Mouse (Mus musculus) embryonic facial prominence, embryonic 10.5 days (tissue): ENCODE measurements around the gene Olfr1282. TPM values are rescaled to one million over a fixed set of nuclear protein-coding genes. Genes with fewer than 3 reads are reported as not detected.
"Not testable (repeated sequence)": the region's sequence is repeated elsewhere in the genome, so short reads cannot be mapped to it uniquely, and the experiment has no call there.

Experiments used
- DNase-seq: peaks from one replicate; pipeline ENCODE4 v3.0.0-alpha.2; 2017; ENCODE audit warnings: low spot score
- H3K27ac ChIP-seq: fragments of 300-500 bp; sonication (generic); replicated peaks from 2 replicates; pipeline ENCODE4 v1.5.1; 2016; ENCODE audit warnings: mild to moderate bottlenecking
- H3K27me3 ChIP-seq: fragments of 300-500 bp; sonication (generic); replicated peaks from 2 replicates; pipeline ENCODE4 v1.6.1; 2016; ENCODE audit warnings: low read depth, mild to moderate bottlenecking; ENCODE audit not compliant: poor library complexity, severe bottlenecking
- H3K36me3 ChIP-seq: fragments of 300-500 bp; sonication (generic); replicated peaks from 2 replicates; pipeline ENCODE4 v1.6.1; 2016; ENCODE audit warnings: mild to moderate bottlenecking, moderate library complexity
- H3K4me1 ChIP-seq: fragments of 300-500 bp; sonication (generic); 2 replicates; pipeline ENCODE4 v1.6.1; 2016
- H3K4me3 ChIP-seq: fragments of 300-500 bp; sonication (generic); 2 replicates; pipeline ENCODE4 v1.5.1; 2016; ENCODE audit warnings: mild to moderate bottlenecking, moderate library complexity
- H3K9me3 ChIP-seq: fragments of 300-500 bp; sonication (generic); 2 replicates; pipeline ENCODE4 v1.6.1; 2016; ENCODE audit warnings: mild to moderate bottlenecking
- WGBS: fragments of 180-500 bp; shearing (Covaris S2); methylation state at CpG from one replicate; pipeline ENCODE4 v1.1.7; 2016; 5-methylcytosine and 5-hydroxymethylcytosine counted together
- polyA plus RNA-seq: library from polyadenylated mRNA; unstranded; fragments of >200 nt; fragmentation: Nextera tagmentation; extraction: Ambion mirVana; gene quantifications from 2 replicates; pipeline ENCODE4 v1.2.1, GENCODE M21; 2016

The Olfr1282 gene
- not detected in 2 replicates for polyA plus RNA-seq

DNA sequence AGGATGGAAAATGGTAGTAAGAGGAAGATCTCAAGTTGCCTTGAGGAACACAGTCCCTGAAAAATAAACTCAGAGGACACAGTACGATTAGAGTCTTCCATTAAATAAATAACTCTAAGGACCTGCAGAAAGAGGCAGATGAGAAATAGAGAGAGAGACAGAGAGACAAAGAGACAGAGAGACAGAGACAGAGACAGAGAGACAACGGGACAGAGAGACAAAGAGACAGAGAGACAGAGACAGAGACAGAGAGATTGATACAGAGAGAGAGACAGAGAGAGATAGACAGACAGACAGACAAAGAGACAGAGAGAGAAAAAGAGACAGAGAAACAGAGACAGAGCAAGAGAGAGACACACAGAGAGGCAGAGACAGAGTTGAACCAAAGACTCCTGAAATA is at the start of gene Olfr1282:
Olfr1282 (minus strand) TSS at position 101 of the 400 bp plus-strand sequence.
- H3K9me3 ChIP-seq = no peaks in the 10 kb centered on the region
- H3K27me3 ChIP-seq = no peaks in the 10 kb centered on the region
- WGBS = 73% methylated on average over 2 of the region's 2 CpGs
- DNase-seq = no peak
- H3K27ac ChIP-seq = no peak within 1 kb of the TSS
- H3K36me3 ChIP-seq = no peaks in the 10 kb centered on the region
- H3K4me1 ChIP-seq = no peaks in the 10 kb centered on the region
- no peak within 1 kb of the TSS for H3K4me3 ChIP-seq

DNA sequence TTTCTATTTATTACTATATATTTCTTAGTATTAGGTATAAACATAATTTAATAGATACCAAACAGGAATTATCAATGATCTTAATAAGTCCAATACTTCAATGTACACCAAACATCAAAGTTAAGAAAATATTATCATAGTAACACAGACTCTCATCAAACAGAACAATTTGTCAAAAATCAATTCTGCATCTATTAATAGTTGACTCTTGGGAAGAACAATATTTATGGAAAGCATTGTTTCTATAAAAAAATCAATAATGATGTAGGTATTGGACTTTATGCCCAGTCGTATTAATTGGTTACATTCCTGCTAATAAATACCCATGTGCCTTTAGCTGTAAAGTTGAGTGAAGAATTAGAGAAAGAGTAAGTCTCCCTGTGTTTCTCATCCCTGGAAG is 39.3 kb upstream of the Olfr1282 start, which contains the start of gene Olfr1284:
Olfr1284 (plus strand) TSS at position 301 of the 400 bp plus-strand sequence.
- Histone ChIP-seq H3K4me1 (no peaks in the 10 kb centered on the region), H3K36me3 (no peaks in the 10 kb centered on the region), H3K9me3 (no peaks in the 10 kb centered on the region), H3K4me3 (no peak within 1 kb of the TSS), H3K27ac (no peak within 1 kb of the TSS), H3K27me3 (no peaks in the 10 kb centered on the region)
- no peak for DNase-seq
- 91% methylated on average over 1 of the region's 1 CpGs for WGBS

DNA sequence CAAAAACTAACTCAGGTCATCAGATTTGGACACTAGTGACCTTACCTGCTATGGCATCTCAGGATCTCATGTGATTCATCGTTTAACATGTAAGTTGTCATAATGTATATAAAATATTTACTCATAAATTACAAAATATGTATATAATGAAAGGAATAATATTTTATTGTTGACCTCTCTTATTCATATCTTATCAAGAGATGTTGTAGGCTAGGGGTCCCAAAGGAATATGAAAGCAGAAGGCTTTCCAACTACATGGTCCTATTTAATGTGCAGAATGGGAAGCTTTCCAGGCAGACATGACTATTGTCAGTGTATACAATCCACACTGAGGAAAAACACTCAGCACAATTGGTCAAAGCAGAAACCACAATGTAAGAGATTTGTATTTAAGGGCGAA is 30.6 kb upstream of the Olfr1282 start, which contains the start of gene Olfr1283:
Olfr1283 (plus strand) TSS at position 301 of the 400 bp plus-strand sequence.
- WGBS = 72% methylated on average over 2 of the region's 2 CpGs
- Histone ChIP-seq H3K27ac (no peak within 1 kb of the TSS), H3K4me3 (no peak within 1 kb of the TSS), H3K36me3 (no peaks in the 10 kb centered on the region), H3K27me3 (no peaks in the 10 kb centered on the region), H3K9me3 (no peaks in the 10 kb centered on the region), H3K4me1 (no peaks in the 10 kb centered on the region)
- DNase-seq = no peak

DNA sequence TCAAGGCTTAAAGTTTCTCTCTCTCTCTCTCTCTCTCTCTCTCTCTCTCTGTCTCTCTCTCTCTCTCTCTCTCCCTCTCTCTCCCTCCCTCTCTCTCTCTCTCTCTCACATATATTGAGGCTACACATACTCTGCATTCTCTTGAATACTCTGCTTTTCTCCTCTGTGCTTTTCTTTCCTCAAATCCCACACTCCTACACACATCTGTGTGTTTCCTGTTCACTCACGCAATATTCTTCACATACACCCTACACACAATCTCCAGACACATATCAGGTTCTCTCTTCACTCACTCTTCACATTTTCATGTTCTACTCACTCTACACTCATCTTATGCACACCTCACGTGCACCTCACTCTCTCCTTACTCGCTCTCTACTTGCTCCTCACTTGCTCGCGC is 2.2 kb downstream of the Olfr1282 start:
- not testable (repeated sequence) for H3K4me3 ChIP-seq, H3K27me3 ChIP-seq, H3K9me3 ChIP-seq, H3K27ac ChIP-seq, H3K36me3 ChIP-seq, DNase-seq, H3K4me1 ChIP-seq
- 87% methylated on average over 5 of the region's 5 CpGs for WGBS

DNA sequence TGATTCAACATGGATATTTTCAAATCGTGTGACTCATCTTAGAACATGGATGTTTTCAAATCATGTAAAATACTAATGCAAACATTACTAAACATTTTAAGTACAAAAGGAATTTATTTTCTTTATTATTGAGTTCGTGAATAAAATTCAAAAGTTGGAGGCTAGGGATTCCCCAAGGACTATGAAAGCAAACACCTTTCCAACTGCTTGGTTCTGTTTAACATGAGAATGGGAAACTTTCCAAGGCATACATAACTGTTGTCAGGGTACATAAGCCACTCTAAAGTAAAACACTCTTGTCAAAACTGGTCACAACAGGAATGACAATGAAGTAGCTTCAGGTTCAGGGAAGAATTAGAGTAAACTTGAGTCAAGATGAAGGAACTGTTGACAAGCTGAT is 9.7 kb downstream of the Olfr1282 start, which contains the start of gene Olfr1281:
Olfr1281 (plus strand) TSS at position 301 of the 400 bp plus-strand sequence.
- H3K4me3 ChIP-seq = no peak within 1 kb of the TSS
- H3K27me3 ChIP-seq = no peaks in the 10 kb centered on the region
- H3K27ac ChIP-seq = no peak within 1 kb of the TSS
- no peaks in the 10 kb centered on the region for H3K9me3 ChIP-seq
- DNase-seq = no peak
- no peaks in the 10 kb centered on the region for H3K4me1 ChIP-seq
- no peaks in the 10 kb centered on the region for H3K36me3 ChIP-seq
- WGBS = 83% methylated on average over 2 of the region's 2 CpGs

DNA sequence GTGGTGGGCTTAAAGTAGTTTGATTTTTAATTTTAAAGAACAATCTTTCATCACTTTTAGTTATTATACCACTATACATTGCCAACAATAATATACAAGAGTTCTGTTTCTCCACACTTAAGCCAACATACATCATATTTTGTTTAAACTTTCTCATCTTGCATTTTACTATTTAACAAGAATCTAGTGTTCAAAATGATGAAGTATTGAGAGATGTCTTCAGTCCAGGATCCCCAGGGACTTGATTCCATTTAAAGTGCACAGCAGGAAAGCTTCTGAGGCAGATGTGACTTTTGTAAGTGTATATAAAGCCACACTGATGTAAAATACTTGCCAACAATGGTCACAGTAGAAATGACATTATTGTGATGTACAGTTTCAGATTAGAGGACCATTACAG is 22.2 kb downstream of the Olfr1282 start, which contains the start of gene Olfr1280:
Olfr1280 (plus strand) TSS at position 301 of the 400 bp plus-strand sequence.
- no peaks in the 10 kb centered on the region for H3K36me3 ChIP-seq

DNA sequence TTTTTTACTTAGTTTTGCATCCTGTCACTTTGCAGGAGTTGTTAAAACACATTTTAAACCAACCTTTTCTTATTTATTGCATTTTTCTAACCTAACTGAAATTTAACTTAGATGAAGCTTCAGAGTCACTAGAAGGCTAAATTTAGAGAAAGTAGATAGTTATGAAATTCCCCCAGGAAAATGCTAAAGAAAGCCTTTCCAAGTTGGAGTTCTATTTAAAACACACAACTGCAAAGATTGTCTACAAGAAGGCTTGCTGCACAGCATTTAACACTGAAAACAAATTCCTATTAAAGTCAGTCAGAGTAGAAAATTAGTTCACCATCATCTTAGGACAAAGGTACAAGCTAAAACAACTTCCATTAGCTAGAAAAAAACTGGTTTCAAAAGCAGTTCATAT is 35.5 kb downstream of the Olfr1282 start, which contains the start of gene Olfr1279:
Olfr1279 (plus strand) TSS at position 262 of the 400 bp plus-strand sequence.
- no peak within 1 kb of the TSS for H3K4me3 ChIP-seq
- H3K9me3 ChIP-seq = no peaks in the 10 kb centered on the region
- DNase-seq = no peak
- no peak within 1 kb of the TSS for H3K27ac ChIP-seq
- H3K36me3 ChIP-seq = no peaks in the 10 kb centered on the region
- no peaks in the 10 kb centered on the region for H3K4me1 ChIP-seq
- no peaks in the 10 kb centered on the region for H3K27me3 ChIP-seq

More for the DNA sequence above, 22.2 kb downstream of the Olfr1282 start, which contains the start of gene Olfr1280:
- Histone ChIP-seq H3K27me3 (no peaks in the 10 kb centered on the region), H3K9me3 (no peaks in the 10 kb centered on the region), H3K27ac (no peak within 1 kb of the TSS), H3K4me1 (no peaks in the 10 kb centered on the region), H3K4me3 (no peak within 1 kb of the TSS)
- no peak for DNase-seq

DNA sequence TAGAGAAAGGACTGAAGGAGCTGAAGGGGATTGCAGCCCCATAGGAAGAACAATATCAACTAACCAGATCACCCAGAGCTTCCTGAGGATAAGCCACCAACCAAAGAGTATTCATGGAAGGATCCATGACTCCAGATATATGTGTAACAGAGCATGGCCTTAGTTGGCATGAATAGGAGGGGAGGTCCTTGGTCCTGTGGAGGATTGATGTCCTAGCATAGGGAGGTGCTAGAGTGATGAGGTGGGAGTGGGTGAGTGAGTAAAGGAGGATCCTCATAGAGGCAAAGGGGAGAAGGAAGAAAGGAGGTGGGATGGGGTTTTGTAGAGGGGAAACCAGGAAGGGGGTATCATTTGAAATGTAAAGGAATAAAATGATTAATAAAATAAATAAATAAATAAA is 37.3 kb downstream of the Olfr1282 start:
- Histone ChIP-seq H3K27me3 (no peaks in the 10 kb centered on the region), H3K9me3 (no peaks in the 10 kb centered on the region), H3K4me3 (no peak overlapping the region), H3K4me1 (no peaks in the 10 kb centered on the region), H3K27ac (no peak overlapping the region), H3K36me3 (no peaks in the 10 kb centered on the region)
- DNase-seq = no peak

DNA sequence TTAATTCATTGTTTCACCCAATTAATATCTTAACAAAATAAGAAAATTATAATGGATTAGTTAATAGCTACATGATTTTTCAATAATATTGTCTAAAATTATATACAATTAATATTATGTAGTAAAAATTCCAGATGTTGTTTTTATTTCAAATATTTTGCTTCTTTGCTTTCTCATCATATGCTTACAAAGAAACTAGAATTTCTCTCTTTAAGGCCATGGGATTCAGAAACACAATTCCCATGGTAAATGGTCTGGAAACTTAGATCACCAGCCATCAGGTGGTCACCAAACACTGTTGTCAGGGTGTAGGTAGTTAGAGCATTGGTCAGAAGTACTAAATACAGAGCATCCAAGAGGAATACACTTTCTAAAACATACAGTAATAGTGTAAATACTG is 46.0 kb downstream of the Olfr1282 start, which contains the start of gene Olfr1278:
Olfr1278 (plus strand) TSS at position 301 of the 400 bp plus-strand sequence.
- Histone ChIP-seq H3K36me3 (no peaks in the 10 kb centered on the region), H3K4me1 (no peaks in the 10 kb centered on the region), H3K27me3 (no peaks in the 10 kb centered on the region), H3K4me3 (no peak within 1 kb of the TSS), H3K27ac (no peak within 1 kb of the TSS), H3K9me3 (no peaks in the 10 kb centered on the region)
- DNase-seq = no peak

Other genes with a start within 250 kb of the Olfr1282 start
- gene Gm13941, start 230.1 kb downstream of the Olfr1282 start, polyA plus RNA-seq = not detected in 2 replicates
- not detected in 2 replicates for gene Gm15130, start 183.1 kb downstream of the Olfr1282 start, polyA plus RNA-seq
- gene 4930430A15Rik, start 106.5 kb downstream of the Olfr1282 start, polyA plus RNA-seq = not detected in 2 replicates
- not detected in 2 replicates for gene Olfr1275, start 100.8 kb downstream of the Olfr1282 start, polyA plus RNA-seq
- not detected in 2 replicates for gene Olfr1276, start 81.6 kb downstream of the Olfr1282 start, polyA plus RNA-seq
- gene Olfr1277, start 62.0 kb downstream of the Olfr1282 start, polyA plus RNA-seq = not detected in 2 replicates
- gene Olfr1278, start 45.9 kb downstream of the Olfr1282 start, polyA plus RNA-seq = not detected in 2 replicates
- gene Olfr1279, start 35.4 kb downstream of the Olfr1282 start, polyA plus RNA-seq = not detected in 2 replicates
- not detected in 2 replicates for gene Olfr1280, start 22.1 kb downstream of the Olfr1282 start, polyA plus RNA-seq
- not detected in 2 replicates for gene Olfr1281, start 9.6 kb downstream of the Olfr1282 start, polyA plus RNA-seq
- not detected in 2 replicates for gene Olfr1283, start 30.7 kb upstream of the Olfr1282 start, polyA plus RNA-seq
- gene Olfr1284, start 39.4 kb upstream of the Olfr1282 start, polyA plus RNA-seq = not detected in 2 replicates
- not detected in 2 replicates for gene Olfr1286, start 87.0 kb upstream of the Olfr1282 start, polyA plus RNA-seq
- not detected in 2 replicates for gene Olfr1287, start 113.1 kb upstream of the Olfr1282 start, polyA plus RNA-seq
- not detected in 2 replicates for gene Olfr1288, start 138.0 kb upstream of the Olfr1282 start, polyA plus RNA-seq
- gene Olfr1289, start 144.7 kb upstream of the Olfr1282 start, polyA plus RNA-seq = not detected in 2 replicates
- not detected in 2 replicates for gene Olfr1290, start 157.8 kb upstream of the Olfr1282 start, polyA plus RNA-seq
- not detected in 2 replicates for gene Olfr1291-ps1, start 161.1 kb upstream of the Olfr1282 start, polyA plus RNA-seq
- not detected in 2 replicates for gene Olfr1293-ps, start 189.1 kb upstream of the Olfr1282 start, polyA plus RNA-seq
- not detected in 2 replicates for gene Olfr1294, start 204.2 kb upstream of the Olfr1282 start, polyA plus RNA-seq
- gene Olfr1295, start 233.6 kb upstream of the Olfr1282 start, polyA plus RNA-seq = not detected in 2 replicates